Mouse (Mus musculus) E14TG2a.4 (cell line): ENCODE measurements around the gene Hadha.

ENCODE experiments used
- H3K27me3 ChIP-seq: 2 replicates; pipeline ENCODE4 v1.6.1; 2014; ENCODE audit warnings: low read length, control low read depth; ENCODE audit not compliant: insufficient read depth
- H3K36me3 ChIP-seq: 2 replicates; pipeline ENCODE4 v1.6.1; 2014; ENCODE audit warnings: low read length, control low read depth; ENCODE audit not compliant: insufficient read depth
- H3K4me1 ChIP-seq: replicated peaks from 2 replicates; pipeline ENCODE4 v1.6.1; 2014; ENCODE audit warnings: low read depth, low read length, control low read depth
- H3K4me3 ChIP-seq: replicated peaks from 2 replicates; pipeline ENCODE4 v1.5.1; 2014; ENCODE audit warnings: mild to moderate bottlenecking, low read length
- H3K9me3 ChIP-seq: 2 replicates; pipeline ENCODE4 v1.6.1; 2014; ENCODE audit warnings: low read length, control low read depth
- CTCF ChIP-seq: conservative IDR thresholded peaks from 2 replicates; pipeline ENCODE4 v1.5.1; 2014; ENCODE audit warnings: low read length
- NANOG ChIP-seq: IDR thresholded peaks from 2 replicates; pipeline ENCODE4 v1.6.1; 2014; ENCODE audit warnings: borderline replicate concordance, low read length, mixed read lengths
- POU5F1 ChIP-seq: IDR thresholded peaks from 2 replicates; pipeline ENCODE4 v1.6.1; 2014; ENCODE audit warnings: low read length, borderline replicate concordance

The Hadha gene

GRCm38 (mm10) chr5:30126756-30127155, 28.2 kb downstream of the Hadha start:
- Histone ChIP-seq H3K36me3 (peaks cover 93% of the 10 kb centered on the region), H3K27me3 (no peaks in the 10 kb centered on the region), H3K4me1 (no peaks in the 10 kb centered on the region), H3K9me3 (no peaks in the 10 kb centered on the region), H3K4me3 (no peak overlapping the region)
- TF ChIP-seq NANOG (no peak), POU5F1 (no peak), CTCF (no peak)

GRCm38 (mm10) chr5:30125587-30125986, 29.4 kb downstream of the Hadha start:
- Histone ChIP-seq H3K36me3 (peaks cover 98% of the 10 kb centered on the region), H3K27me3 (no peaks in the 10 kb centered on the region), H3K4me3 (no peak overlapping the region), H3K4me1 (peaks cover 9% of the 10 kb centered on the region), H3K9me3 (no peaks in the 10 kb centered on the region)
- TF ChIP-seq CTCF = peak; percentile 88
- no peak for TF ChIP-seq NANOG

GRCm38 (mm10) chr5:30122481-30122880, 32.5 kb downstream of the Hadha start:
- no peaks in the 10 kb centered on the region for H3K27me3 ChIP-seq
- H3K9me3 ChIP-seq = no peaks in the 10 kb centered on the region
- TF ChIP-seq CTCF = no peak
- no peak for TF ChIP-seq NANOG
- H3K4me3 ChIP-seq = no peak overlapping the region
- peaks cover 21% of the 10 kb centered on the region for H3K4me1 ChIP-seq
- H3K36me3 ChIP-seq = peaks cover 99% of the 10 kb centered on the region

GRCm38 (mm10) chr5:30120106-30120505, 34.9 kb downstream of the Hadha start:
- Histone ChIP-seq H3K9me3 (no peaks in the 10 kb centered on the region), H3K36me3 (peaks cover 87% of the 10 kb centered on the region), H3K27me3 (peaks cover 7% of the 10 kb centered on the region), H3K4me1 (peaks cover 35% of the 10 kb centered on the region), H3K4me3 (no peak overlapping the region)
- no peak for TF ChIP-seq CTCF
- no peak for TF ChIP-seq NANOG
- no peak for TF ChIP-seq POU5F1

GRCm38 (mm10) chr5:30119163-30119562, 35.8 kb downstream of the Hadha start:
- TF ChIP-seq POU5F1 (no peak), CTCF (no peak), NANOG (no peak)
- peaks cover 12% of the 10 kb centered on the region for H3K27me3 ChIP-seq
- no peak overlapping the region for H3K4me3 ChIP-seq
- H3K36me3 ChIP-seq = peaks cover 78% of the 10 kb centered on the region
- peaks cover 39% of the 10 kb centered on the region for H3K4me1 ChIP-seq
- no peaks in the 10 kb centered on the region for H3K9me3 ChIP-seq

GRCm38 (mm10) chr5:30118018-30118417, 36.9 kb downstream of the Hadha start:
- Histone ChIP-seq H3K4me1 (peaks cover 47% of the 10 kb centered on the region), H3K4me3 (no peak overlapping the region), H3K9me3 (no peaks in the 10 kb centered on the region), H3K36me3 (peaks cover 66% of the 10 kb centered on the region), H3K27me3 (peaks cover 23% of the 10 kb centered on the region)
- TF ChIP-seq CTCF (no peak), POU5F1 (no peak), NANOG (no peak)

GRCm38 (mm10) chr5:30115718-30116117, 39.2 kb downstream of the Hadha start:
- Histone ChIP-seq H3K4me1 (peaks cover 52% of the 10 kb centered on the region), H3K4me3 (peak overlapping the region; percentile 32), H3K9me3 (no peaks in the 10 kb centered on the region), H3K27me3 (peaks cover 46% of the 10 kb centered on the region), H3K36me3 (peaks cover 43% of the 10 kb centered on the region)
- TF ChIP-seq NANOG (no peak), CTCF (peak; percentile 35), POU5F1 (no peak)

GRCm38 (mm10) chr5:30114761-30115140, 40.2 kb downstream of the Hadha start:
- Histone ChIP-seq H3K9me3 (no peaks in the 10 kb centered on the region), H3K4me3 (peak overlapping the region; percentile 85), H3K36me3 (peaks cover 34% of the 10 kb centered on the region), H3K27me3 (peaks cover 56% of the 10 kb centered on the region), H3K4me1 (peaks cover 52% of the 10 kb centered on the region)
- TF ChIP-seq CTCF (no peak), POU5F1 (no peak), NANOG (no peak)

- no peaks in the 10 kb centered on the region for H3K9me3 ChIP-seq
- peaks cover 51% of the 10 kb centered on the region for H3K4me1 ChIP-seq
- no peak for TF ChIP-seq CTCF
- TF ChIP-seq NANOG = no peak
- TF ChIP-seq POU5F1 = no peak
- H3K4me3 ChIP-seq = peak overlapping the region; percentile 85
- H3K36me3 ChIP-seq = peaks cover 27% of the 10 kb centered on the region
- peaks cover 62% of the 10 kb centered on the region for H3K27me3 ChIP-seq
These were observed 40.8 kb downstream of the Hadha start for GRCm38 (mm10) chr5:30113881-30114760.
